Mouse (Mus musculus): Measurements from ENCODE around the gene Col15a1.

The Col15a1 gene

DNA sequence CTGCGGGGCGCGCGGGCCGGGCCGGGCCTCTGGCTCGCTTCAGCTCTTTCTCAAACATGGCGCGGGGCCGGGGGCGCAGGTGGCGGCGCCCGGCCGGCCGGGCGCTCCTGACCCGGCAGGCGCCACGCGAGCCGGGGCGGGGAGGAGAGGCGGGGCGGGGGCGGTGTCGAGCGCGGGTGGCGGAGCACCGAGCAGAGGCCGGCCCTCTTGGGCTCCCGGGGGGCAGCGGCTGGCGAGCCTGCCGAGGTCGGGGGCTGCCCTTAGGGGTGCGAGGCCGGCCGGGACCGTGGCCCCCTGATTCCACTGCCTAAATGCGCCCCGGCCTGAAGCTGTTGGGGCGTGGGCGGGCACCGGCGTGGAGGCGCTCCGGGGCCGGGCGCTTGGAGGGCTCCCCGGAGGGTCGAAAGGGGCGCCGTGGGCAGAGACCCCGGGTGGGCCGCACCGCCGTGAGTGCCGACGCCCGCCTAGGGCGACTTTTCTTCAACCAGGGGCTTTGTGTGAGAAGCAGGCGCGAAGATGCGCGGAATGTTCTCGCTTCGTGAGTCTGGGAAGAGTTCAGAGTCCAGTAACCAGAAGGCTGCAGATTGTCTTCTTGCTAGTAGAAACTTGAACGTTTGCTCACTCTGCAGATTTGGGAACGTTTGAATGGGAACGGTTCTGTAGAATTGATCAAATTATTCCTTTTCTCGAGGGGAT, 145.6 kb downstream of the Col15a1 start:
- DNase-seq: peak in 1 of 2 experiments; percentile 75

DNA sequence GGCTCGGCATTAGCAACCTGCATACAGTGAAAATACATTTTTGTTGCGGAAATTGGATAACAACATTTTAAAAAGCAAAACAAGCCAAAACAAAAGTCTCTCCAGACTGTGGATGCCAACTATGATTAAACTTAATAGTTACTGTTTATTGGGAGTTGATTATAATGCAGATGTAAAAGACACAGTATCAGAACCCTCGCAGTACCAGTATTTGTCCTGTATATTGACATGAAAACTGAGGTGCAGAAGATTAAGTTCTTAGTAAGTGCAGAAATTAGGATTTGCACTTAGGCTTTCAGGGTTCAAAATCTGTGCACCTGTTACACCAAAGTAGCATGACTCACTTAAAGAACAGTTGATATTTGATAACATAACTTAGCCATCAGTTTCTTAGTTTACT, 146.3 kb downstream of the Col15a1 start:
- no peak for DNase-seq

DNA sequence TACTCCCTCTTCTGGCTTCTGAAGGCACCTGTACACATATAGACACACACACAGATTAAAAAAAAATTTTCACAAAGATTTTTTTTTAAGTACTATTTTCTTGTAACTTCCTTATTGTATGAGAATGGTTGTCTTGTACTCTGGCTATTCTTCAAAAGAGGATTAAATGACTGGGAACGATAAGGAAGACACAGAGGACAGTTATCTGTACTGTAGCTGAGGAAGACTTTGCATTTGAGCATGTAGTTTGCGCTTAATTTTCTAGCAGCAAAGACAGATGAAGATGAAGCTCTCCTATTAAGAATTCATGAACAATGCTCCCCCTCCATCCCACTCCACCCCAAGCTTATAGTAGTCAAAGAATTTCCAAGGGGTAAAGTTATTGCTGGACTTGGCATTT, 154.7 kb downstream of the Col15a1 start:
- no peak for DNase-seq

Measured in cerebellum, postnatal 25 days (tissue).